Mouse (Mus musculus): ENCODE results near the gene Spag9. TPM values are rescaled to one million over a fixed set of nuclear protein-coding genes. Genes with fewer than 3 reads are reported as not detected.
"Not testable (repeated sequence)": the region's sequence is repeated elsewhere in the genome, so short reads cannot be mapped to it uniquely, and the experiment has no call there.

Gene Spag9
- polyA plus RNA-seq, 1 experiment from 2014 or later, result 87.4 TPM

GRCm38 (mm10) chr11:94032084-94032483 lies 36.2 kb downstream of the Spag9 start:
- ATAC-seq, result no peak
- DNase-seq (ENCODE audit: low spot score), result no peak
- no peaks in the 10 kb centered on the region for H3K36me3 ChIP-seq (ENCODE audit: insufficient read depth, low read length)
- no peaks in the 10 kb centered on the region for H3K9me3 ChIP-seq (ENCODE audit: low read length)
- no peaks in the 10 kb centered on the region for H3K27me3 ChIP-seq (replicated peaks; ENCODE audit: insufficient read depth, low read length)
- H3K4me1 ChIP-seq (ENCODE audit: insufficient read depth, low read depth, low read length), result no peaks in the 10 kb centered on the region
- no peak overlapping the region for H3K9ac ChIP-seq (replicated peaks; ENCODE audit: low read depth)
- 91% methylated on average over 4 of the region's 4 CpGs for WGBS
- TF ChIP-seq EP300 (IDR thresholded peaks at IDR 0.05) (no peak), CTCF (IDR thresholded peaks at IDR 0.05) (no peak)
- no peak overlapping the region for H3K4me3 ChIP-seq (ENCODE audit: low read depth, low read length)
- no peak overlapping the region for H3K27ac ChIP-seq (ENCODE audit: low read length)
- no peak overlapping the region for H3K4me2 ChIP-seq (replicated peaks; ENCODE audit: low read depth, low read length)

- 44% methylated on average over 2 of the region's 2 CpGs for WGBS
- peak; percentile 44 for ATAC-seq
- H3K27me3 ChIP-seq (replicated peaks; ENCODE audit: insufficient read depth, low read length), result no peaks in the 10 kb centered on the region
- H3K36me3 ChIP-seq (ENCODE audit: insufficient read depth, low read length), result no peaks in the 10 kb centered on the region
- H3K27ac ChIP-seq (ENCODE audit: low read length), result no peak overlapping the region
- peak; percentile 29 for DNase-seq (ENCODE audit: low spot score)
- no peak overlapping the region for H3K4me3 ChIP-seq (ENCODE audit: low read depth, low read length)
- no peaks in the 10 kb centered on the region for H3K9me3 ChIP-seq (ENCODE audit: low read length)
- no peak overlapping the region for H3K4me2 ChIP-seq (replicated peaks; ENCODE audit: low read depth, low read length)
- TF ChIP-seq EP300 (IDR thresholded peaks at IDR 0.05) (no peak), CTCF (IDR thresholded peaks at IDR 0.05) (no peak)
- H3K9ac ChIP-seq (replicated peaks; ENCODE audit: low read depth), result no peak overlapping the region
- no peaks in the 10 kb centered on the region for H3K4me1 ChIP-seq (ENCODE audit: insufficient read depth, low read depth, low read length)
Observed at GRCm38 (mm10) chr11:94032971-94033370, 37.1 kb downstream of the Spag9 start.

GRCm38 (mm10) chr11:94035974-94036373 lies 40.1 kb downstream of the Spag9 start:
- no peak overlapping the region for H3K4me2 ChIP-seq (replicated peaks; ENCODE audit: low read depth, low read length)
- ATAC-seq (no peak), DNase-seq (ENCODE audit: low spot score) (peak; percentile 73)
- 33% methylated on average over 2 of the region's 2 CpGs for WGBS
- no peaks in the 10 kb centered on the region for H3K9me3 ChIP-seq (ENCODE audit: low read length)
- H3K27me3 ChIP-seq (replicated peaks; ENCODE audit: insufficient read depth, low read length), result no peaks in the 10 kb centered on the region
- no peak overlapping the region for H3K4me3 ChIP-seq (ENCODE audit: low read depth, low read length)
- TF ChIP-seq EP300 (IDR thresholded peaks at IDR 0.05) (no peak), CTCF (IDR thresholded peaks at IDR 0.05) (peak; percentile 66)
- no peaks in the 10 kb centered on the region for H3K36me3 ChIP-seq (ENCODE audit: insufficient read depth, low read length)
- no peak overlapping the region for H3K27ac ChIP-seq (ENCODE audit: low read length)
- no peak overlapping the region for H3K9ac ChIP-seq (replicated peaks; ENCODE audit: low read depth)
- H3K4me1 ChIP-seq (ENCODE audit: insufficient read depth, low read depth, low read length), result no peaks in the 10 kb centered on the region

- no peak for DNase-seq (ENCODE audit: low spot score)
- Histone ChIP-seq H3K27ac (ENCODE audit: low read length) (no peak overlapping the region), H3K27me3 (replicated peaks; ENCODE audit: insufficient read depth, low read length) (no peaks in the 10 kb centered on the region), H3K36me3 (ENCODE audit: insufficient read depth, low read length) (no peaks in the 10 kb centered on the region), H3K4me3 (ENCODE audit: low read depth, low read length) (no peak overlapping the region), H3K4me2 (replicated peaks; ENCODE audit: low read depth, low read length) (no peak overlapping the region), H3K4me1 (ENCODE audit: insufficient read depth, low read depth, low read length) (no peaks in the 10 kb centered on the region), H3K9ac (replicated peaks; ENCODE audit: low read depth) (no peak overlapping the region), H3K9me3 (ENCODE audit: low read length) (no peaks in the 10 kb centered on the region)
- no peak for TF ChIP-seq EP300 (IDR thresholded peaks at IDR 0.05)
- ATAC-seq, result no peak
- 69% methylated on average over 1 of the region's 1 CpGs for WGBS
Observed at GRCm38 (mm10) chr11:94041475-94041874, 45.6 kb downstream of the Spag9 start.

GRCm38 (mm10) chr11:94042301-94042700 lies 46.4 kb downstream of the Spag9 start:
- not testable (repeated sequence) for H3K36me3 ChIP-seq (ENCODE audit: insufficient read depth, low read length); H3K27ac ChIP-seq (ENCODE audit: low read length); ATAC-seq; H3K9ac ChIP-seq (replicated peaks; ENCODE audit: low read depth); H3K4me2 ChIP-seq (replicated peaks; ENCODE audit: low read depth, low read length); H3K4me1 ChIP-seq (ENCODE audit: insufficient read depth, low read depth, low read length); H3K4me3 ChIP-seq (ENCODE audit: low read depth, low read length); H3K9me3 ChIP-seq (ENCODE audit: low read length); H3K27me3 ChIP-seq (replicated peaks; ENCODE audit: insufficient read depth, low read length); DNase-seq (ENCODE audit: low spot score)
- WGBS, result 80% methylated on average over 1 of the region's 1 CpGs

- H3K36me3 ChIP-seq (ENCODE audit: insufficient read depth, low read length), result peaks cover 8% of the 10 kb centered on the region; the same call in 1 of the 2 replicates
- H3K9me3 ChIP-seq (ENCODE audit: low read length), result no peaks in the 10 kb centered on the region
- DNase-seq (ENCODE audit: low spot score) (peak; percentile 81), ATAC-seq (peak; percentile 95)
- H3K4me1 ChIP-seq (ENCODE audit: insufficient read depth, low read depth, low read length), result no peaks in the 10 kb centered on the region
- H3K27ac ChIP-seq (ENCODE audit: low read length), result peak overlapping the region; percentile 32; the same call in 1 of the 2 replicates
- TF ChIP-seq CTCF (IDR thresholded peaks at IDR 0.05) (no peak), EP300 (IDR thresholded peaks at IDR 0.05) (no peak)
- H3K4me2 ChIP-seq (replicated peaks; ENCODE audit: low read depth, low read length), result peak overlapping the region; percentile 61
- 10% methylated on average over 22 of the region's 22 CpGs for WGBS
- H3K9ac ChIP-seq (replicated peaks; ENCODE audit: low read depth), result no peak overlapping the region
- H3K4me3 ChIP-seq (ENCODE audit: low read depth, low read length), result peak overlapping the region; percentile 31
- H3K27me3 ChIP-seq (replicated peaks; ENCODE audit: insufficient read depth, low read length), result no peaks in the 10 kb centered on the region
Observed at GRCm38 (mm10) chr11:94043998-94044985, 48.4 kb downstream of the Spag9 start.
